Mouse (Mus musculus) forebrain, embryonic 14.5 days (tissue): Measurements from ENCODE around the gene Art5. TPM values are rescaled to one million over a fixed set of nuclear protein-coding genes. Genes with fewer than 3 reads are reported as not detected.
A peak's percentile ranks its signal among the peaks of the same experiment; 100 is the strongest.

Experiments
- ATAC-seq: fragments of 200-750 bp; cut with Nextera tagmentation; 2 replicates; pipeline ENCODE4 v1.8.0; 2017; ENCODE audit warnings: mild to moderate bottlenecking, moderate library complexity
- DNase-seq: peaks from one replicate; pipeline ENCODE4 v3.0.0-alpha.2; 2015; ENCODE audit warnings: low spot score
- H3K27ac ChIP-seq: fragments of 300-500 bp; sonication (generic); 2 replicates; pipeline ENCODE4 v1.5.1; 2014; ENCODE audit warnings: low read depth, mild to moderate bottlenecking, control low read depth, low read length, moderate library complexity
- H3K27me3 ChIP-seq: fragments of 300-500 bp; sonication (generic); replicated peaks from 2 replicates; pipeline ENCODE4 v1.6.1; 2014; ENCODE audit warnings: low read length, control low read depth, mixed read lengths; ENCODE audit not compliant: control insufficient read depth, insufficient read depth
- H3K36me3 ChIP-seq: fragments of 300-500 bp; sonication (generic); 2 replicates; pipeline ENCODE4 v1.6.1; 2014; ENCODE audit warnings: low read length, control low read depth; ENCODE audit not compliant: control insufficient read depth, insufficient read depth
- H3K4me1 ChIP-seq: fragments of 300-500 bp; sonication (generic); 2 replicates; pipeline ENCODE4 v1.6.1; 2014; ENCODE audit warnings: antibody characterized with exemption, low read length, control low read depth; ENCODE audit not compliant: control insufficient read depth, insufficient read depth
- H3K4me2 ChIP-seq: fragments of 300-500 bp; sonication (generic); 2 replicates; pipeline ENCODE4 v1.6.1; 2014; ENCODE audit warnings: mild to moderate bottlenecking, control low read depth, low read length
- H3K4me3 ChIP-seq: fragments of 300-500 bp; sonication (generic); 2 replicates; pipeline ENCODE4 v1.5.1; 2014; ENCODE audit warnings: low read depth, low read length, control low read depth
- H3K9ac ChIP-seq: fragments of 300-500 bp; sonication (generic); 2 replicates; pipeline ENCODE4 v1.6.1; 2014; ENCODE audit warnings: mild to moderate bottlenecking, low read length, control low read depth, moderate library complexity
- H3K9me3 ChIP-seq: fragments of 300-500 bp; sonication (generic); replicated peaks from 2 replicates; pipeline ENCODE4 v1.6.1; 2016; ENCODE audit warnings: low read length, control low read depth, mixed read lengths; ENCODE audit not compliant: control insufficient read depth
- WGBS: fragments of 180-500 bp; shearing (Covaris S2); extraction: QIAGEN DNeasy Blood & Tissue Kit; methylation state at CpG from one replicate; pipeline ENCODE4 v1.1.7; 2014; 5-methylcytosine and 5-hydroxymethylcytosine counted together
- polyA plus RNA-seq: library from polyadenylated mRNA; unstranded; fragments of >200 nt; fragmentation: Nextera tagmentation; extraction: Ambion mirVana; gene quantifications from 2 replicates; pipeline ENCODE4 v1.2.1, GENCODE M21; 2014

Gene Art5
- 0.98 and 1.0 TPM in 2 replicates for polyA plus RNA-seq

- 82% methylated on average over 7 of the region's 7 CpGs for WGBS
- Histone ChIP-seq H3K4me1 (no peaks in the 10 kb centered on the region), H3K4me2 (no peak within 1 kb of the TSS), H3K9me3 (no peaks in the 10 kb centered on the region), H3K4me3 (no peak within 1 kb of the TSS), H3K36me3 (no peaks in the 10 kb centered on the region), H3K9ac (no peak within 1 kb of the TSS), H3K27me3 (no peaks in the 10 kb centered on the region), H3K27ac (no peak within 1 kb of the TSS)
- no peak for ATAC-seq
- DNase-seq = no peak
These were observed at the start of gene Art5 for GRCm38 (mm10) chr7:102109171-102109570. TSS of gene Art5 (minus strand) at chr7:102109489.

GRCm38 (mm10) chr7:102153691-102154090, 44.4 kb upstream of the Art5 start:
- no peak overlapping the region for H3K9ac ChIP-seq
- no peaks in the 10 kb centered on the region for H3K4me1 ChIP-seq
- 95% methylated on average over 5 of the region's 5 CpGs for WGBS
- H3K27me3 ChIP-seq = no peaks in the 10 kb centered on the region
- H3K36me3 ChIP-seq = peaks cover 65% of the 10 kb centered on the region
- no peak for DNase-seq
- ATAC-seq = no peak
- no peak overlapping the region for H3K4me3 ChIP-seq
- H3K27ac ChIP-seq = no peak overlapping the region
- H3K4me2 ChIP-seq = no peak overlapping the region
- no peaks in the 10 kb centered on the region for H3K9me3 ChIP-seq

GRCm38 (mm10) chr7:102137898-102138297, 28.6 kb upstream of the Art5 start:
- H3K27me3 ChIP-seq = no peaks in the 10 kb centered on the region
- WGBS = 96% methylated on average over 5 of the region's 5 CpGs
- H3K36me3 ChIP-seq = peaks cover 74% of the 10 kb centered on the region
- H3K4me2 ChIP-seq = no peak overlapping the region
- no peaks in the 10 kb centered on the region for H3K9me3 ChIP-seq
- H3K27ac ChIP-seq = no peak overlapping the region
- no peak overlapping the region for H3K4me3 ChIP-seq
- ATAC-seq (no peak), DNase-seq (no peak)
- H3K4me1 ChIP-seq = no peaks in the 10 kb centered on the region
- no peak overlapping the region for H3K9ac ChIP-seq

- H3K4me1 ChIP-seq = no peaks in the 10 kb centered on the region
- 84% methylated on average over 1 of the region's 1 CpGs for WGBS
- H3K4me2 ChIP-seq = no peak overlapping the region
- no peak overlapping the region for H3K27ac ChIP-seq
- DNase-seq (peak; percentile 44), ATAC-seq (no peak)
- H3K9me3 ChIP-seq = no peaks in the 10 kb centered on the region
- no peak overlapping the region for H3K9ac ChIP-seq
- no peaks in the 10 kb centered on the region for H3K27me3 ChIP-seq
- peaks cover 79% of the 10 kb centered on the region for H3K36me3 ChIP-seq
- no peak overlapping the region for H3K4me3 ChIP-seq
These were observed 28.2 kb upstream of the Art5 start for GRCm38 (mm10) chr7:102137464-102137863.

GRCm38 (mm10) chr7:102132395-102132794, 23.1 kb upstream of the Art5 start:
- Histone ChIP-seq H3K36me3 (peaks cover 84% of the 10 kb centered on the region), H3K27me3 (no peaks in the 10 kb centered on the region), H3K27ac (no peak overlapping the region), H3K4me1 (no peaks in the 10 kb centered on the region), H3K4me3 (no peak overlapping the region), H3K9me3 (no peaks in the 10 kb centered on the region), H3K9ac (no peak overlapping the region), H3K4me2 (no peak overlapping the region)
- WGBS = 97% methylated on average over 4 of the region's 4 CpGs
- DNase-seq = no peak
- ATAC-seq = no peak

GRCm38 (mm10) chr7:102120326-102120725, 11.0 kb upstream of the Art5 start:
- Histone ChIP-seq H3K4me2 (no peak overlapping the region), H3K9me3 (no peaks in the 10 kb centered on the region), H3K9ac (no peak overlapping the region), H3K27ac (no peak overlapping the region), H3K4me3 (no peak overlapping the region), H3K36me3 (peaks cover 69% of the 10 kb centered on the region), H3K27me3 (no peaks in the 10 kb centered on the region), H3K4me1 (no peaks in the 10 kb centered on the region)
- ATAC-seq (no peak), DNase-seq (no peak)
- WGBS = 93% methylated on average over 10 of the region's 10 CpGs

GRCm38 (mm10) chr7:102117382-102117781, 8.1 kb upstream of the Art5 start:
- Histone ChIP-seq H3K4me1 (no peaks in the 10 kb centered on the region), H3K4me2 (no peak overlapping the region), H3K9me3 (no peaks in the 10 kb centered on the region), H3K9ac (no peak overlapping the region), H3K36me3 (peaks cover 40% of the 10 kb centered on the region), H3K4me3 (no peak overlapping the region), H3K27ac (no peak overlapping the region), H3K27me3 (no peaks in the 10 kb centered on the region)
- WGBS = 70% methylated on average over 6 of the region's 6 CpGs
- DNase-seq (no peak), ATAC-seq (no peak)

GRCm38 (mm10) chr7:102116579-102117331, 7.5 kb upstream of the Art5 start, which contains the start of gene Chrna10:
TSS of gene Chrna10 (minus strand) at chr7:102116828.
- no peaks in the 10 kb centered on the region for H3K4me1 ChIP-seq
- no peak within 1 kb of the TSS for H3K27ac ChIP-seq
- no peak for ATAC-seq
- no peak within 1 kb of the TSS for H3K9ac ChIP-seq
- H3K4me2 ChIP-seq = no peak within 1 kb of the TSS
- H3K36me3 ChIP-seq = peaks cover 34% of the 10 kb centered on the region
- no peaks in the 10 kb centered on the region for H3K9me3 ChIP-seq
- H3K4me3 ChIP-seq = no peak within 1 kb of the TSS
- no peaks in the 10 kb centered on the region for H3K27me3 ChIP-seq
- WGBS = 52% methylated on average over 7 of the region's 7 CpGs
- no peak for DNase-seq

GRCm38 (mm10) chr7:102113151-102113729, 4.0 kb upstream of the Art5 start:
- Histone ChIP-seq H3K4me1 (no peaks in the 10 kb centered on the region), H3K9me3 (no peaks in the 10 kb centered on the region), H3K9ac (no peak overlapping the region), H3K36me3 (no peaks in the 10 kb centered on the region), H3K4me2 (no peak overlapping the region), H3K27me3 (no peaks in the 10 kb centered on the region), H3K27ac (no peak overlapping the region), H3K4me3 (no peak overlapping the region)
- WGBS = 87% methylated on average over 45 of the region's 45 CpGs
- ATAC-seq (no peak), DNase-seq (no peak)
